Mouse (Mus musculus): ENCODE data around the gene Cwc27. TPM values are rescaled to one million over a fixed set of nuclear protein-coding genes. Genes with fewer than 3 reads are reported as not detected.

Cwc27 gene
- total RNA-seq, 2 experiments from 2014 or later, result 12.6 to 20.0 TPM

GRCm38 (mm10) chr13:104645778-104646425, 171.0 kb downstream of the Cwc27 start:
- DNase-seq, result no peak

GRCm38 (mm10) chr13:104644185-104644584, 172.8 kb downstream of the Cwc27 start:
- DNase-seq, result no peak

DNA sequence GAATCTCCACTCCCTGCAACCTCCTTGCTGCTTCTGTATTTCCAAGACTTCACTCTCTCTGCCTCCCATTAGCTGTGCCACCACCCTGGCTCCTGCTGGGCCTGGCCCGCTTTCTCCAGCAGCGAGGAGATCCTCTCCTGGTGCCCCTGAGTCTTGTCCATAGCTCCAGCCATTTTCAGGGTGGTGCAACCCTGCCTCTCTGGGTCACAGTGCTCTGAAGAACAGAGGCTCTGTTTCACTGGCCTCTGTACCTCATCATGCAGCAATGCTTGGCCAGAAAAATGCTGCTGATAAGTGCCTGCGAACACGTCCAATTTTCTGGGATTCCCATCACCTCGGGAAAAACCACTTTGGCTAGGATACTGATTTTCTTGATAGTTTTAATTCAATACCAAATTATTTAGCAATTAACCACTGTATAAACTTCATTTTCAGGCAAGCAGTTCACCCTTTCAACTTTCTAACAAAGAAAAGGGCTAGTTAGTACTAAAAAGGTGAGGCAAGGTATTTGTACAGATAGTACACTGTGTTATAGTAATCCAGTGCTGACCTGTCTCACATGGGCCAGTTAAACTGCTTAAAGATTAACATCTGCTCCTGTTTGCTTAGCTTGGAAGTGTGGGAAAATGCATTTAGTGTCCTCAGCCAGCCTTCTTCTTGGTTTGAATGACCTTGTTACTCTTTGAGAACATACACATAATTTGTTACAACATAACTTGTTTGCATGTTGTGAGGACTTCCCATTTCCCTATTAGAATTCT, 176.1 kb downstream of the Cwc27 start:
- DNase-seq, result no peak

DNA sequence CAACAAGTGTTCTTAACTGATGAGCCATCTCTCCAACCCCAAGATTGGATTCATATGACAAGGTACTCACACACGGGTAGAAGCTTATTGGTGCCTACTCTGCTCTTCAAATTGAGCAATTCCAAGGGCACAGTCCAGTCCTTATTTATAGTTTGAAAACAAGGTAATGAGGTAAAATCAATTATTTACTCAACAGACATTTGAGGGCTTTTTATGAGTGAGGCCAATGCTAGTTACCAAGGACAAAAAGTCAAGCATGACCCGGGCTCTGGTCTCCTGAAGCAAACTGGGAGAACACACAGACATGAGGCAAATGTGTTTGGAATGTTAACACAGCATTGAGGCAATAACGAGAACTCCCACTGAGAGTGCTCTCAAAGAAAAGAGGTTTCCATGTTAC, 178.0 kb downstream of the Cwc27 start:
- no peak for DNase-seq

DNA sequence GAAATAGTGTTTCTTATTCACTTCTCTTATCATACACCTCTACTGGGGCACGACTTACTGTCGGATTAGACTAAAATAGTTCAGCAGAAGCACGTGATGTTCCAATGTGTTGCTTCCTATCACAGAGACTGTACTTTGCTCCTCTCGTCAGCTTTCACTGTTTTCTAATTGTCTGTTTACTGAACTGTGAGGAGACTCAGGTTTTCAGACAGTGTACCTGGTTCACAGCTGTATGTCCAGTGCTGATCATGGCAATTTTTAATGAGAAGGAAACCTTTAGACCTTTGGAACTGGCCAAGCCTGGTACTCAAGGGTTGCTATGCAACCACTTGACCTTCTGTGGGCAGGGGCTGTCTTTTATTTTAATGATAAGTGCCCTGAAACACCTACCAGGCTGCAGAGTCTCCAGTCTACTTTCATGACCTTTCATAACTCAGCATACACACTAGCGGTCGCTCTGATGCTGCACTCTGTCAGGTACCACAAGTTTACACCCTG, 180.9 kb downstream of the Cwc27 start:
- no peak for DNase-seq

DNA sequence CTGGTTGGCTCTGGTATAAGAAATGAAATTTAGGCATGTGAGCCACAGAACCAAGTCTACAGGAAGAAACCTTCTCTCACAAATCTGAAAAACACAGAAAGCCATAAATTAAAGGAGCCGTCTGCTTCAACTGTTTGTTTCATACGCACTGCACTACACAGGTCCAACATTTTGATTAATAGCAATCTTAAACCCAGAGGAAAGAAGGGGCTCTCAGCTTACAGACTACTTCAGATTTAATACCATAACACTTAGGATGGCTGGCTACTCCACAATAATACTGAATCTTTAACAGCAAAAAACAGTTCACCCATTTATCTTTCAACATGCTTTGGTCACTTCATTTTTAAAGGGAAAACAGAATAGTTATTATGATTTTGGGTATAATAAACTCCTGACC, 182.2 kb downstream of the Cwc27 start:
- no peak for DNase-seq

DNA sequence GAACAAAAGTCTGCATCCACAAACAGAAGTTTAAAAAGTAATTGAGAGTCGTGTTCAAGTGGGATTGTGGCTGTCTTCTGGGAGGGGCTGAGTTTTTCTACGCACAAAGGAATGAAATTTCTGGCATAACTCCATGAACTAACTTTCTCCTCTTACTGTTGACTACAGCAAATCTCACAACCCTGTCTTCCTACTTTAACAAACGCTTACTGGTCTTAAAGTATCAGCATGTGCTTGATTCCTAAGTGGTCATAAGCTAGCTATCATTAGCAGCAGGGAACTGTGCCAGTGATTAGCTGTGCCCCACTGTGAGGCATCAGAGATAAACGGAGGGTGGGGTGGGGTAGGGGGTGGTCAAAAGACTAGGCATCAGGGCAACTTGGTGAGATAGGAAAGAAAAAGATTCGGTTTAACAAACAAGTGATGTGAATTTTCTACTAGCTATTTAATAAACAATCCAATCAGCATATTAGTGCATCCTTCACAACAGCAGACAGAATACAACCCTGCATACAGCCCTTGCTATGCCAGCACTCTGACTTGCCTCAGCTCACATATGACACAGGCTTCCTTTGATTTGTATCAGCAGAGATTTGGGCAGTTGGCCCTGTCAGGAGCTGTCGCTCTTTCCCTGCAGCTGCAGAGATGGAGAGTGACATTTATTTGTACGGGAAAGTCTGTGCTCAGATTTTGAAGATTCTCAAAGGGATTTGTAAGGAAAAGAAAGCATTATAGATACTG, 184.3 kb downstream of the Cwc27 start:
- no peak for DNase-seq

- DNase-seq, result no peak
Measured at GRCm38 (mm10) chr13:104631621-104632205, 185.2 kb downstream of the Cwc27 start.

DNA sequence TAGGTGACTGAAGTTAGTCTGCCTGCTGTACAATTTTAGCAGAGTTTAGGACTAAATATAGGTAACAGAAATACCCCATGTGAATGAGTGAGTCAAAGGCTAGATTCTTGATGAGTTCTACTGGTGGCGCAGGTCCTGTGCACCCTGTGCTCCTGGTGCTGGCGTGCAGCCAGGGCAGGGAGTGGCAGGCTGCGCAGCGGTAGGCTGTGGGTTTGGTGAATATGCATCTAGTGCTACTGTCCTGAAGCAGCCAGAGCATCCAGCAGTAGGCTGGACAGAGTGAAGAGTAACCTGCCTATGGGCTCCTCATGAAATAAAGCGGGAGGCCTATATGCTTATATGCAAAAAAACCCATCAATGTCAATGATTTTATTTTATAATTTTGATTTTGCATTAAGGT, 186.1 kb downstream of the Cwc27 start:
- DNase-seq, result no peak

DNA sequence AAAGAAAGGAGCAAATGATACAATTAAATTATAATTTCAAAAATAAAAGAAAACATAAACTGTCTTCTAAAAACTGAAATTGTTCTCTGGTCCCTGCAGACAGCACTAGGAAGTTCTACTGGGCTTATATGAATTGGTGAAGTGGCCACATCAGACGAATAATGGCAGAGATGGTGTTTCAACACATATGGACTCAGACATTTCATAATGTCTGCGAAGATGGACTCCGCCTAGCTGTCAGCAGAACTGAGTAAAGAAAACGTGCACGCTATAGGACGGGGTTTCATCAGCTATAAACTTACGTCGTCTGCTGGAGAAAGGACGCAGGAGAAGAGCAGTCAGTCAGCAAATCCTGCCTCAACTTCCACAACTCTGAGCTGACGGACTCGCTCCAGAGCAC, 187.3 kb downstream of the Cwc27 start:
- no peak for DNase-seq

DNA sequence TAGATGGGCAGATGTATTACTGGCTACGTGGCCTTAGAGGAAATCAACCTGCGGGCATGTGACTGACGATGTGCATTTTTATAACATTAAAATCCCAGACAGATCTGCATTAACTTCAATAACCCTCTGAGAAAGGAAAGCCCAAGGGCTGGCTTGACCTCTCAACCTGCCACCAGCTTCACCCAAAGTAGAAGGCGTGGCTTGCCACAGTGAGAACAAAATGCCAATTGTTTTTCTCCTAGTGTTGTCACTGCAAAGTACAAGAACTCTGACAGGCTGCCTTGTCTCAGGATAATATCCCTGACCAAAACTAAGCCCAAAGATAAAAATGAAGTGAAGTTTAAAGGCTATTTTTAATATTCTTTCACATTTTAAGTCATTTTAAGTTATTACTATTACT, 188.9 kb downstream of the Cwc27 start:
- no peak for DNase-seq

GRCm38 (mm10) chr13:104627169-104627909, 189.6 kb downstream of the Cwc27 start:
- no peak for DNase-seq

DNA sequence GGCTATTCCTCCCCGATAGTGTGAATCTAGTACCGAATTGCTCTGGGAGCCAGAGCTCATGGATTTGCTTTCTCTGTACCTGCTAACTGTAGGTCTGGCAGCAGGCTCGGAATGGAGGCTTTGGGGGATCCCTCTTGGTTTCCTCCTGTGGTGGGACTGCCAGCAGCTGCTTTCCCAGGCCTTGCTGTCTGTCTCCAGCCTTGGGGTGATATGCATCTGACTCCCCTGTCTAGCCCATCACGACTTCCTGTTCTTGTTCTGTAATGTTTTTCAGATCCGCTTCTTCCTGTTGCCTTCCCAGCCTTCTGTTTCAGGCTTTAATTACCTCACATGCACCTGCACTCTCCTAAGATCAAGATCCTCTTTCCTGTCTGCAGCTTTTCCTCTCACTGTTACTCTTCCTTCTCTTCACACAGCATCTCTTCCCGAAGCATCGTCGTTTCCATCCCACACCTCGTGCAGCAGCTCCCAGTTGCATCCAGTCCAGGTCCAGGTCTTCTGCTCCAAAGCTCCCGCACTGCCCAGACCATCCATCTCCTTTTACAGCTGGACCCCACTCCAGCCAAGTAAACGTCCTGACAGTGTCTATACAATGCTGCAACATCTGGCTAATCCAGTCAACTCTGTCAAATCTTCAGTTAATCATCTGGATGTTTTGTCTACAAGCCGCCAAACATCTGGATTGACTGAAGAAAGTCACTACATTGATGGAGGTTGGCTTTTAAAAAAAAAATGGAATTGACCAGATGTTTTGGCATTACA, 193.6 kb downstream of the Cwc27 start:
- no peak for DNase-seq

DNA sequence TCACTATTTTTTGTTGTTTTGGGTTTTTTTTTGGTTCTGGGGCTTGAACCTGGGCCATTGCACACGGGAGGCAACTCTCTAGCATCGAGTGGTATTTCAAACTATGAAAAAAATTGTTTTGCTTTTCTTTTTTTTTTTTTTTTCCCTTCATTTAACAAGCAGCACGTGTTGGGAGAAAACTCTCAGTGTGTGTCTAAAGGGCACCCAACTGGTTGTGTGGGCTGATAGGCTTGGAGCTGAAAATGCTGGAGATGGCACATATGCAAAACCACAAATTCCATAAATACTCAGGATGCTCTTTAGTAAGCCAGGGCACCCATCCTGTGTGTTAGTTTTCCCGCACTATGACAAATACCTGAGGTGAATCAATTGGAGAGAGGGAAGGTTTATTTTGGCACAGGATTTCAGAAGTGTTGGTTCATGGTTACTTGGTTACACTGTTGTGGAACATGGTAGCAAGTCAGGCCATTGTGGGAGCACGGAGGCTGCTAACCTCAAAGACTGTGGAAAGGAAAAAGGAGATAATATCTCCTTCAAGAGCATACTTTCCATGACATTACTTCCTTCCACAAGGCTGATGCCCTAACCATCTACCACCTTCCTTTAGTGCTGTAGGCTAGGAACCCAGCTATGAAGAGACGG, 194.7 kb downstream of the Cwc27 start:
- DNase-seq, result no peak

- no peak for DNase-seq
Measured at GRCm38 (mm10) chr13:104620423-104620822, 196.5 kb downstream of the Cwc27 start.

DNA sequence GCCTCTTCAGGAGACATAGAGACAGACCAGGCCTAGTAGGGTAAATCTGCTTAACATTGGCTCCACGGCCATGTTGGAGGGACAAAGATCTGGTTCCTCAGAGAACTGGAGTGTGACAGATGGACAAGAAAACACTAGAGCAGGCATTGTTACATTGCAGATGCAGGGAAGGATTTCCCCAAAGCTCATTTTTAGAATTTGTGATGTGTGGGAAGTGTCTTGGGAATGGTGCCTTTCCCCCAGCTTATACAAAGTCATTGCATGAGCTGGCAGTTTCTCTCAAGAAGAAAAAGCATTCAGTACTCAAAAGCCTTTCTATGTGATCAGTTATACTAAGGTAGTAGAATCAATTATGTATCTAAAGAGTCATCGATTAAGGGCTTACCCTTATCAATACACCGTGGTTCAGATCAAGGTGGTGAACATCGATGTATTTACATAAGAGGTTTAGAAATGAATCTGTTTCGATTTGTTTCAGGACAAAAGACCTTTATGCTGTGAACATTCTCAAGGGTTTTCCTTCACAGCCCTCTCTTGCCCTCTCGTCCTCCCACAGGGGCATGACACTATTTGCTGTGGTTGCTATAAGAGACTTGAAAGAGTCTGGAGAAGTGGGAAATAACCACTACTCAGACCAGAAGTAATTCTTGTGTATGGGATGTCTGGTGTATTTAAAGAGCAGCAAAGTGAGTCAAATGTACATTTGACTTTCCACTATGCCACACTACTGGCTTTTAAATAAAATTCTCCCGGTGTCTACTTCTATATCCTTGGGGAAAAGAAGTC, 197.2 kb downstream of the Cwc27 start:
- DNase-seq, result no peak

- DNase-seq, result no peak
Measured at GRCm38 (mm10) chr13:104617201-104617600, 199.7 kb downstream of the Cwc27 start.

- no peak for DNase-seq
Measured at GRCm38 (mm10) chr13:104615999-104616810, 200.7 kb downstream of the Cwc27 start.

- DNase-seq, result no peak
Measured at GRCm38 (mm10) chr13:104615111-104615510, 201.8 kb downstream of the Cwc27 start.
